Mouse (Mus musculus): ENCODE data around the gene Sbno1.
"Not testable (repeated sequence)": the region's sequence is repeated elsewhere in the genome, so short reads cannot be mapped to it uniquely, and the experiment has no call there.

Gene Sbno1

DNA sequence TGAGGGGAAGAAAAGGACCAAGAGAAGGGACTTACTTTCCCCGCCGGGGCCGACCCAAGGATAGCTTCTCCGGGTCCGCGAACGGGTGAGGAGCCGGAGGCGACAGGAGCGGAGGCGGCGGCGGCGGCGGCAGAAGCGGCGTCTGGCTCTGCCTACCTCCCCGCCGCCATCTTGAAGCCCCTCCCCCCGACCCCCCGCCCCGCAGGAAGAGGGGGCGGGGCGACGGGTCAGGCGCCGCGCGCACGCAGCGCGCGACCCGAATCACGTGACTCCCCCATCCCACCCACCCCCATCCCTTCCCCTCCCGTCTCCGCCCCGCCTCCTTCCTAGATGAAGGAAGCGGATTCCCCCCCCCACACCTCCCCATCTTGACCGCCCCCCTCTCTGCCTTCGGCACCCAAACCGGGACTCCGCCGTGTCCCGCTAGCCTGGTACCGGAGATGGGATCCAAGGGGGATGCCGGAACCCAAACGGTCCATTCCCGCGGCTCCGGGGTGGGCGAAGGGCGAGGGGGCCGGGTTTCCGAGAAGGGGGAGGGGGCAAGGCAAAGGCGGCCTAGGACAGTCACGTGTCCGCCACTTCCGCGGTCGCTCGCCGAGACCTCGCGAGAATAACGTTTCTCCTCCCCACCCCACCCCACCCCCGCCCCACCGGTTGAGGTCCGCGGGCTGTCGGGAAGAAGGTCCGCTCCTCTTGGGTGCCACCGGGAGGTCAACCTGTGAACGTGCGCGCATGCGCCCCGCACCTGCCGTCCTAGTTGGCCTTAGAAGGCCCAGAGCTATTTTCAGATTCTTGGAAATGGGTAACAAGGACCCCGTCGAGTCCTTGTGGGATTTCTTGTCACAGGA, at the start of gene Sbno1:
Gene Sbno1, minus strand, starts transcription at position 590 of the 848 bp plus-strand sequence.
- DNase-seq: peak; percentile 89

DNA sequence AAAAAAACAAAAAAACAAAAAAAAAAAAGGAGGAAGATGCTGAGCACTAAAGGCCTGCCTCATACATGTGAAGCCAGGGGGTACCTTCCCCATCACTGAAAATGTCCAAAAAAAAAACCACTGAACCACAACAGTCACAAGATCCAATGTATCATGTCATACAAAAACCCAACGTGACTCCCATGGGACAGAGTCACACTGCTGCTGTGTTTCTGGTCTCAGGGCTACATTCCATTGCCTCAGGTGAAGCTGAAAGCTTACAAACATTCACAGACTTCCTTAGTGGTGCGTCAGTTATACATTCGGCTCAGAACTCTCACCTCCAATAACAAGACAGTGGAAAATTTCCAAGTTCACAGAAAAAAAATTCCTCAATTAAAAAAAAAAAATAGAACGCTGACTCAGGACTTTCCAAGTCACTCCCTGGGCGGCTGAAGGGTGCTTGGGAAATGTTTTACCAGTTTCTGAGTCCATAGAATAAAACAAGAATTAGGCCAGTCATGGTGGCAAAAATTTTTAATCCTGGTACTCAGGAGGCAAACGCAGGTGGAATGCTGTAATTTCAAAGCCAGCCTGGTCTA, 44.9 kb upstream of the Sbno1 start:
- no peak for DNase-seq

DNA sequence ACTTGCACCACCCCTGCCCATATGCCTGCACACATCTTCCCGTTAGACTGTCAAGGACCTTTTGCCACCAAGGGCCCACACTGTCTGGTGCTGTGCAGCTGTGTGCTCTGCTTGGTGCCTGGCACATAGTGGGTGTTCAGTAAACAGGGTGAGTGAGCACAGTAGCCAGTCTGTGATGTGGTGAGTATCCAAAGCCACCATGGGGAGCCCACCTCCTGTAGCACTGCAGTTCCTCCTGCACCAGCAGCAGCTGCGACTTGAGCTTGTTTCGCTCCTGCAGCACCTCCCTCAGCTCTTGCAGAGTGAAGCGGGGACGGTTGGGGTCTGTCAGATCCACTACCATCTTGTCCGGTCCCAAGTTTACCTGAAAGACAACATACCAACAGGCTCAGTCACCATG, 43.7 kb upstream of the Sbno1 start:
- DNase-seq: no peak

DNA sequence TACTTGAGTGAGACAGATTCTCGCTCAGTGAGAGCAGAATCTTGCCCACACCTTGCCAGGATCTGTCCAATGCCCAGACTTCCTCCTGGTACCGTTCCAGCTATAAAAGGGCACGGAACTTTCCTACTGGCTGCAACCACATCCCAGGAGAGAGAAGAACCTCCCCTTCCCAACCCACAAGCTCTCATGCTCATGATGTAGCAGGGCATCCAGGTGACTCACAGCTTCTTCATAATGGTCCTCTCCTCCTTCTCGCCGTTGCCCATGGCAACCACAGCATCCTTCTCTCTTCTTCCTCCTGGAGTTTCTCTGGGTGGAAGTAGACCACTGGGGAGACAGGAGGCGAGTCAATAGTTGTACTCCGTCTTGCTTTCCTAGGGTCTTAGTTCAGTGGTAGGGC, 42.6 kb upstream of the Sbno1 start:
- DNase-seq: no peak

DNA sequence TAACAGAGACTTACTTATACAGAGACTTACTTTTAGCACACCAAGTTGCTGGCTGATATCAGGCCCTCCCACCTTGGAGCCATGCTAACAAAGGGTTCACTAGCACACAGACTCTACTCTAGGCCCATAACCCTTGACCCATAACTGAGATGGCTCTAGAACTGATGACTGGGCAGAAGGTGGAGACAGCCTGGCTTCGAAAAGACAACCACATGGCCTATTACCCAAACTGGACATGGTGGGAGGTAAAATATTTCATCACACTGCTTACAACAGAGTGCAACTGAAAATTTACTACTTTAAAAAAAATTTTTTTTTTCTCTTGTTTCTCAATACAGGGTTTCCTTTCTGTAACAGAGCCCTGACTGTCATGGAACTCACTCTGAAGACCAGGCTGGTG, 42.0 kb upstream of the Sbno1 start:
- no peak for DNase-seq

DNA sequence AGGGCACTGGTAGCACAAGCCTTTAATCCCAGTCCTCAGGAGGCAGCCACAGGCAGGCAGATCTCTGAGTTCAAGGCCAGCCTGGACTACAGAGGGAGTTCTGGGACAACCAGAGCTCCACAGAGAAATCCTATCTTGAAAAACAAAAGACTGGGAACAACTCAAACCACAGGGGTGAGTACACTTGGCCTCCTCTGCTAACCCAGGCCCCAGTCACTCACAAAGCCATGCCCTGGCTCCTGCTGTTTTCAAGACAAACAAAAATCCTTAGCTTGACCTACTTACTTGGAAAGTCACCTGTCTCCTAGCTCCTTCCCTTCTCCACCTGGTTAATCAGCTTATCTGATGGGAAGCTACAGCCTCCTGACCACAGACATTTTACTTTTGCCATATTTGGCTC, 39.1 kb upstream of the Sbno1 start:
- DNase-seq: no peak

DNA sequence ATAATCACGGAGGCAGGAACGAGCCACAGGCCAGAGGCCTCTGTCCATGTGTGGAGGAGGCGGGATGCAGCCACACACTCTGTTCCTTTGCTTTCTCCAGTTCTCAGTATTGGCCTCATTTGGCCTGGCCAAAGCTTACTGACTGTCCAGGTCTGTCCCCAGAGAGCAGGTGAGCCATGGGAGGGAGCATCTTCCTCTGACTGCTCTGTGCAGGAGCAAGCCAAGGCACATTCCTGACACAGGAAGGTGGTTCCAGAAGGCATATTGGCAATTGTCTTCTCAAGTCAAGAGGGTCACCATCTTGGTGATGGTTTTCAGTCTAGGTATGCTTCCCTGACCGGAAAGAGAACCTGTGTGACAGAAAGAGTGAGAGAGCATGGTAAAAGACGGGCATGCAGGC, 37.7 kb upstream of the Sbno1 start:
- DNase-seq: no peak

DNA sequence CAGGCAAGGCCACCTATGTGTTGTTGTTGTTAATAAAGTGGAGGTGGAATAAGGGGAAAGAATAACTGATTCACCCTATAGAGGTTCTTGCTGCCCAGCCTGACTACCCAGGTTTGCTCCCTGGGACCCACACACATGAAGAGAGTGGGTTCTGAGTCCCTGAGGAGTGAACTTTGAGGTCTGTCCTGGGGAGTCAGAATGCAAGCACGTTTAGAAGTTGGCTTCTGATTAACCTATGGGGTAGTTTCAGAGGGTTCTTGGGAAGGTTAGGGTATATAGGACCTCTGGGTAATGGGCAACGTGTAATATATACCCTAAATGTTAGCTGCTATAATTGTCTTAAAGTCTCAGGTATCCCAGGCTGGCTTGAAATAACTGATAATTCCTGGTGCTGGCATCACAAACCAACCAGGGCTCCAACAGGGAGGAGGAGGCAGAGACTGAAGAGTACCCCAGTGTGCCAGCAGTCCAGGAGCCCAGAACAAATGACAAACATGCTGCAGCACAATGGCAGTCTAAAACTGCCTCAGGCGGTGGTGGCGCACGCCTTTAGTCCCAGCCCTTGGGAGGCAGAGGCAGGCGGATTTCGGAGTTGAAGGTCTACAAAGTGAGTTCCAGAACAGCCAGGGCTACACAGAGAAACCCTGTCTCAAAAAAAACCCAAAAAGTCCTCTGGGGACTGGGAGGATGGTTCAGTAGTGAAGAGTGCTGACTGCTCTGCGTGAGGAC, 36.7 kb upstream of the Sbno1 start:
- no peak for DNase-seq

DNA sequence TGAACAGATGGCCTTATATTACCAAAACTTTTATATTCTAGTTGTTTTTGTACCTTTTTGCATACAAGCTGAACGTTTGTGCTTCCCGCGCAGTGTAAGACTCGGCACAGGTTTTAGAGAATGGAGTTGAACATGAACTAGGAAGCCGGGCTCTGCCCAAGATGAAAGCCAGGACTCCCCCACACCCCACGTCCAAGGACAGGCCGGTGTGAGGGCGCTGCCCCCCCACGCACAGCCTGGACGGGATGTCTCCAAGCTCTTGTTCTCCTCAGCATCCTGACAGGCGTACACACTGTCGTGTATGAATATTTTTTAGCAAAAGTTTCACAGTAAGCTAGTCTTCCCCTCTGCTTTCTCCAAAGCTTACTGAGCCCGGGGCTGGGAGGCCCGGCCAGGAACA, 35.1 kb upstream of the Sbno1 start:
- not testable (repeated sequence) for DNase-seq

DNA sequence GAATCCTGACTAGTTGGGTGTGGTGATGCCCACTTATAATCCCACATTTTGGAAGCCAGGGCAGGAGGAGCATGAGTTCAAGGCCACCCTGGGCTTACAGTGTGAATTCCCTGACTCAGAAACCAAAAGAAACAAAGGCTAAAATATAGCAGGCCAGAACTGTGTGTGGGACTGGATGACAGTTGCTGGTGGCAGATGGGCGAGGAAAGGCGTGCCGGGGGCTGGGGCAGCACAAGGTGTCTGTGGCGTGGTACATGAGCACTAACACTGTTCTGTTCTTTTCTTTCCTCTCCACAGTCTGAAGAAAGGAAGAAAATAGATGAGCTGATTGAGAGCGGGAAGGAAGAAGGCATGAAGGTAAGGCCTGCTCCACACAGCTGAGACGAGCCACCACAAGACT, 31.0 kb upstream of the Sbno1 start:
- no peak for DNase-seq

DNA sequence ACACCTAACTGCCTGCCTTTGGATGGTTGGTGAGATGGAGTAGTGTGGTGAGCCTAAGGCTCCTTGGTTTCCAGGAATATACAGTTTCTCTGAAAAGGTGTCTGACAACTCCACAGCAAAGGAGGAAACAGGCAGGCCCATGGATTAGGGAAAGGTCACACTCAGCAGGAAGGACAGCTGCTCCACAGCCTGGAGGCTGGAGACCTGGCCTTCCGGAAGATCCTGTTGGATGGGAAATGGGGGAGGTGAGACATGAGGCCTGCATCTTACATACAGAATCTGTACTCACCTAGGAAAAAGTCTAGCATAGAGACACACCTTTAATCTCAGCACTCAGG, 28.2 kb upstream of the Sbno1 start:
- DNase-seq: no peak

DNA sequence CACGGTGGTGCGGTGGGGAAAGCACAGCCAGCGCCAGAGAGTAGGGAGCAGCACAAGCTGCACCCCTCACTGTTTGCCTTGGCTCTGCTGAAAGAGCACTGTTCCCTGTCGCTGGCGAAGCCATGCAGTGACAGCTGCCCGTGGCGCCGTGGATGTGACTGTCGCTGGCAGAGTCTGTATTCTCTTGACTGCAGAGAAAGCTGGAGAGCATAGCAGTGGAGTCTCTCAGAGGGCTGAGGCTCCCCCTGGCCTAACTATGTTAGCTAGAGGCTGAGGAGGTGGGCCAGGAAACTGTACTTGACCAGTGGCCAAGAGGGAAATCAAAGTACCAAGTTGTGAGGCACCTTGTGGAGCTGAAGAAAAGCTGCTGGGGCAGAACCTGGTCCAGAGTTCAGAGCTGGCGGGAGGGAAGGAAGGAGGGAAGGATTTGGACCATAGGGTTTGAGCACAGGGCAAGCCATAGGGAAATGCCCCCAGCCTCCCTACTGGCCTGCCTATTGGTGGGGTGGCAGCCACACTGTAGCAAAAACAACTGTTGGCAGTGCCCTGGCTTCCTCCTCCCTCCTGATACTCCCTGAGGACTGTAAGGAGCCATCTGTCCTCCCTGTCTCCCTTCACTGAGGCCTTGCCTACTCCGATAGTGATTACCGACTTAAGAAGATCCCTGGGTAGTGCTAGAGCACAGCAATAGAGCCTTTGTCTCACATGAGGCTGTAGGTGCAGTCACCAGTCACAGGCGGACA, 27.7 kb upstream of the Sbno1 start:
- peak; percentile 39 for DNase-seq

DNA sequence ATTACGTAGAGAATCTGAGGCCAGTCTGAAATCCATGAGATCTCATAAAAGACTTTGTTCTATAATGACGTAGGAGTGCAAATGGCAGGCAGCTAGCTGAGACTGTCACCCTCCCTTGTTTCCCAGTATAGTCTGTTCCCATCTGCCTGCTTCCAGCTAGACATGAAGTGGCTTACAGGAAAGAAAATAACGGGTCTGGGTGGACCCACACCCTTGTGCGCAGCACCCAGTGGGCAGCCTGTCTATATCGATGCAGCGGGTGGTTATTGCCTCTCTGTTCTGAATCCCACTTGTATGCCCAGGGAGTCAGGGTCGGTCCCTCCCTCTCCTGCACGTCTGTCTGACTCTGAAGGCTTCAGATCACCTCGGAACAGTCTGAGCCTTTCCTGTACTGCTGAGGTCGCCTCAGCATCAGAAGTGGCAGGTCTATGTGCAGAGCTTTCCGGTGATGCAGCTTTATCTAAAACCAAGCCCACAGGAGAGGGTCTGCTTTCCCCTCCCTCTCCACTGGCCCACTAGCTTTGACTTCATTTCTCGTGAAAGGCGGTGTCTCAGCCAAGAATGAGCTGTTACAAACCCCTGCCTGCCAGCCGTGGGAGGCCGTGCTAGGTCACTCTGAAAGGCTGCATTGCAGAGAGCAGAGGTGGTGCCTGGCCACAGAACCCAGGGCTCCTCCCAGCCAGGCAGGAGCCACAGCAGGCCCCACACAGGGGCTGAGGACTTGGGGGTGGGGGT, 26.9 kb upstream of the Sbno1 start:
- DNase-seq: no peak

DNA sequence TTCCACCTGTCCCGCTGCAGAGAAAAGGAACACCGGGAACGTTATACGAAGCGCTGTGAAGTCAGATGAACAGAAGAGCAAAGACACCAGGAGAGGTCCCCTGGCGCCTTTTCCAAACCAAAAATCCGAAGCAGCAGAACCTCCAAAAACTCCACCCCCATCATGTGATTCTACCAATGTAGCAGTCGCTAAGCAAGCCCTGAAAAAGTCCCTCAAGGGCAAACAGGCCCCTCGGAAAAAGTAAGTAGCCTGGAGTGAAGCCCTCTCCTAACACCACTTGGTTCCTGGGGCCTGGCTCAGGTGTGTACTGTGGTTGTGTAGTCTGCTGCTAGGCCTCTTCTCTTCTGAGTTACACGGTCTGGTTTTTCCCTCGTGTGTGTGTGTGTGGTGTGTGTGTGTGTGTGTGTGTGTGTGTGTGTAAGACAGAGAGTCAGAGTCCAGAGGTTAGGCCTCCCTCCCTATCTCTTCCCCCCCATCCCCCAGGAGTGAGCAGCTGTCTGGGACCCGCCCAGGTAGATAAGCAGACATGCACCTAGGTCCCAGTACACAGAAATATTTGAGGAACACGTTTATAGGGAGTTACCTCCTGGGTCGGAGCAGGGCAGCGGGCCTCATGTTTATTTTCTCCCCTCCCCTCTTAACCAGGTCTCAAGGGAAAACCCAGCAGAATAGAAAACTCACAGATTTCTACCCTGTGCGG, 25.0 kb upstream of the Sbno1 start:
- no peak for DNase-seq

DNA sequence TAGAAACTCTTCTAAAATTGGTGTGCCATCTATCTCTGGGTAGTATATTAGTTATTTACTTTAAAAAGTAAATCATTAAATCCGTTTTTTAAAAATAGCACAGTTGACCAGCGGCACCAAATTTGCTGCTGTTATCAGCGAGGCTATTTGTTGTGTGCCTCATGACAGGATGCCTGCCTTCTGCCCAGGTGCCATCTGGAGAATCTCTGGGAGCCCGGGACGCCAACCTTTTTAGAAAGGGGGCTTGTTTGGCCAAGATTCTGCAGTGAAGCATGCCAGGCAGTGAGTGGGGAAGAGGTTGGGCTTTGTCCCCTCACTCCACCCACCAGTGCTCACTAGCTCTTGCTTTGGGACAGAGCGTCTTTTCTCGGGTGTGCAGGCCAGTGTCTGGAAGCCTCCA, 24.2 kb upstream of the Sbno1 start:
- no peak for DNase-seq

DNA sequence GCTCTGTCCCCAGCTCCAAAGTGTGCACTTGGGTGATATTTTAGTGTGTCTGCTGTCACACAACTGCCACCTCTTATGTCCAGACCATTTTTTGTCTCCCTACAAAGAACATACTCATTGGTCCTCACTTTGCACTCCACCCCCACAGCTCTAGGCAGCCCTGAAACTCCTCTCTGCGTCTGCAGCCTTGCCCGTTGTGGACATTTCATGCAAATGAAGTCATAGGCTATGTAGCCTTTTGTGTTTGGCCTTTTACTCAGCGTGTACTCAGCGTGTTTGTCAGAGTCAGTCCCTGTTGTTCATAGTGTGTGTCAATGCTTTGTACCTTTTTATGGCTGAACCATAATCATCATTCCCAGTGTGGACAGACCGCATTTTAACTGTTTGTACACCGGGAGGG, 23.7 kb upstream of the Sbno1 start:
- no peak for DNase-seq

DNA sequence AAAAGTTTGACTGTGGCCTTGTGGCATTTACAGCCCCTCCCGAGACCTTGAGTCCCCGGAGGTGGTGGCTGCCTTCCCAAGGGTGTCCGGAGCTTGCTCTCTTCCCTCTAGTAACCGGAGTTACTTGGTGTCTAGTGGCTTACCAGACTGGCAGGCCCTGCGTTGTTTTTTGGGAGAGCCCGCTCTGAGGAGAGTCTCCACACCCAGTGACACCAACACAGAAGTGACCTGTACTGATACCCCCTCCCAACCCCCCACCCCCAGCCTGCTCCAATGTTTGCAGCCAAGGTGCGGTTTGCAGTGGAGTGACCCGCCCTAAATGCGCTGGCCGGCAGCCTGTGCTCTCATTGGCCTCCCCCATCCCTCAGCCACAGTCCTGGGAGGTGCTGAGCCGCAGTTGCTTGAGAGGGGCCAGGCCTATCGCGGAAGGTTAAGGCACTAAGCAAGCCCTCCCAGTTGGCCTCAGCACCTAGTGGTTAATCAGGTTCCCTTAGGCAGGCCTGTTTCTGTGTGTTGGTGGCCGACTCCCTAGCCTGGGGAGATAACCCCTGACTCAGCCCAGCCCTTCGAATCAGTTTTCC, 20.6 kb upstream of the Sbno1 start:
- no peak for DNase-seq

DNA sequence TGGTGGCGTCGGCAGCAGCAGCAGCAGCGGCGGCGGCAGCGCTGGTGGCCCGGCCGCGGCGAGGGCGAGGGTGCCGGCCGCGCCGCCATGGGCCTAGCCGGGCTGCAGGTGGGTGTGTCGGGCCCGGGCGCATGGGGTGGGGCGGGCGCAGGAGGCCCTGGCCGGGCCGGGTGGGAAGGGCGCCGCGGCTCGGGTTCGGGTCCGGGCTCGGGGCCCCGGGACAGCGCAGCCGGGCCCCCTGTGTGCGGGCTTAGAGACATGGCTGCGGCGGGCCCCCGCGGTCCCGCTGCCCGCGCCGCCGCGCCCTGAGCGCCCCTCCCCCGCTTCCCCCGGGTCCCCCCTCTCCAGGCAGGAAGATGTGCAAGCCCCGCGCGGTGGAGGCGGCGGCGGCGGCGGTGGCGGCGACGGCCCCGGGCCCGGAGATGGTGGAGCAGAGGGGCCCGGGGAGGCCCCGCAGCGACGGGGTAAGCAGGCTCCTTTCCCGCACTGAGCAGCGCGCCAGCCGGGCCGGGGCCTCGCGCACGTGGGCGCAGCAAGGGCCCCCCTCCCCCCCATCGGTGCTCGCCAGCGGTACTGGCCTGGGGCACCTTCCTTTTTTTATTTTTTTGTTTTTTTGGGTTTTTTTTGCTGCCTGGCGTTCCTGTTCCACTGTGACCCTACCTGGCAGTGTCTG, 20.0 kb upstream of the Sbno1 start:
- peak; percentile 62 for DNase-seq

DNA sequence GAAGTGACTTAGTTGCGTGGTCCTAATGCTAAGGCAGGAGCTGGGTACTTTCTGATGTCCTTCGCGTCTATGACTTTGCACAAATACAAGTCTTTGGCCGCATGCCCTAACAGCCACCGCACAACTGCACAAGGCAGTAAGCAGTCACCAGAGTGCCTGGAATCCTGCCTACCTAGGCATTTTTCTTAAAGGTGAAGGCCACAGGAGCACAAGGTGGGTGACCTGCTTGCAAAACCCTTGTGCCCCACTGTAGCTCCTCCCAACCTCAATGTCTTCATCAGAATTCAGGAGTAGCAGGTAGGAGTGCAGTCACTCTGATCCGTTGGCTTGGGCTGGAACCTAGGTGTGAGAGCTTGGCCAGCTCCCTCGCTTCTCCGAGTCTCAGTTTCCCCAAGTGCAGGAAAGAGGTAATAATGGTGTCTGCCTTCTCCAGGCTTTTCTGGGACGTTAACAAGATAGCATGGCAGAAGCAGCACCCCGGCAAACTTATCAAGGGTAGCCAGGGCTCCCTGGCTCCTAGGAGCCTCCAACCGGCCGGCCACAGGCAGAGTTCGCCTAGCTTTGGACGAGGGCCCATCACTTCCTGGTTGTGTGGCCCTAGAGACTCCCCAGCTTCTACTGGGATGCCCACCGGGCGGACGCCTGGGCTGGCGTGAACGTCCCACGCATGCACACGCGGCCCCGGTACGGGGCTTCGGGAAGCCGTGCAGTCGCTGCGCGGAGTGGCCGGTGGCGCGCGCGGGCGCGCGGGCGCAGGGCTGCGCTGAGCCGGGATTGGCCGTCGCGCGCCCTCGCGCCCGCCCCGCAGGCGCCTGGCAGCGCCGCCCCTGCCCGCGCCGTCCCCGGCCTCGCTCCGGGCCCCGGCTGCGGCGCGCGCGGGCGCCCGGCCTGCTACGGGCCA, 19.1 kb upstream of the Sbno1 start:
- peak; percentile 79 for DNase-seq

DNA sequence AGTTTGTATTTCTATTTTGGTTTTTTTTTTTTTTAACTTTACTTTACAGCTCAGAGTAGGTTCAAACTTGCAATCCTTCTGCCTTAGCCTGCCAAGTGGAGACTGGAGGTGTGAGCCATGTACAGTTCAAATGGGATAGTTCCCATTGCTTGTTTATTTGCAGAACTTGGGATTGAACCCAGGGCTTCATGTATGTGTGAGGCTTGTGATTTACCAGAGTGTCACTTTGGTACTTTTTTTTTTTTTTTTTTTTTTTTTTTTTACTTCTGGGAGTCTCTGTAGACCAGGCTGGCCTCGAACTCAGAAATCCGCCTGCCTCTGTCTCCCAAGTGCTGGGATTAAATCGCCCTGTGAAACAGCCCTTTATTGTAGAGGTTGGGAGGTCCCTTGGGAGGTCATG, 18.4 kb upstream of the Sbno1 start:
- no peak for DNase-seq

Data from right cerebral cortex, postnatal 4 days (tissue).